Mouse (Mus musculus) kidney, embryonic 16.5 days (tissue): Measurements from ENCODE around the gene Rer1. TPM values are rescaled to one million over a fixed set of nuclear protein-coding genes. Genes with fewer than 3 reads are reported as not detected.
A peak's percentile ranks its signal among the peaks of the same experiment; 100 is the strongest.

Source experiments
- ATAC-seq: fragments of 200-750 bp; cut with Nextera tagmentation; 2 replicates; pipeline ENCODE4 v1.8.0; 2017; ENCODE audit warnings: moderate TSS enrichment; ENCODE audit not compliant: low FRiP score, low TSS enrichment
- H3K27ac ChIP-seq: fragments of 300-500 bp; sonication (generic); 2 replicates; pipeline ENCODE4 v1.5.1; 2014; ENCODE audit warnings: low read length
- H3K27me3 ChIP-seq: fragments of 300-500 bp; sonication (generic); 2 replicates; pipeline ENCODE4 v1.6.1; 2014; ENCODE audit warnings: low read length, control low read depth, mixed read lengths; ENCODE audit not compliant: insufficient read depth
- H3K36me3 ChIP-seq: fragments of 300-500 bp; sonication (generic); 2 replicates; pipeline ENCODE4 v1.6.1; 2014; ENCODE audit warnings: low read length, control low read depth, mixed read lengths; ENCODE audit not compliant: insufficient read depth
- H3K4me1 ChIP-seq: fragments of 300-500 bp; sonication (generic); 2 replicates; pipeline ENCODE4 v1.6.1; 2014; ENCODE audit warnings: low read length, control low read depth, mixed read lengths; ENCODE audit not compliant: insufficient read depth
- H3K4me2 ChIP-seq: fragments of 300-500 bp; sonication (generic); replicated peaks from 2 replicates; pipeline ENCODE4 v1.6.1; 2014; ENCODE audit warnings: low read depth, low read length
- H3K4me3 ChIP-seq: fragments of 300-500 bp; sonication (generic); 2 replicates; pipeline ENCODE4 v1.5.1; 2014; ENCODE audit warnings: mild to moderate bottlenecking, low read length
- H3K9ac ChIP-seq: fragments of 300-500 bp; sonication (generic); replicated peaks from 2 replicates; pipeline ENCODE4 v1.6.1; 2014; ENCODE audit warnings: low read length
- H3K9me3 ChIP-seq: fragments of 300-500 bp; sonication (generic); 2 replicates; pipeline ENCODE4 v1.6.1; 2016; ENCODE audit warnings: low read length, control low read depth
- WGBS: fragments of 180-500 bp; shearing (Covaris S2); extraction: QIAGEN DNeasy Blood & Tissue Kit; methylation state at CpG from one replicate; pipeline ENCODE4 v1.1.7; 2014; 5-methylcytosine and 5-hydroxymethylcytosine counted together
- polyA plus RNA-seq: library from polyadenylated mRNA; unstranded; fragments of >200 nt; fragmentation: Nextera tagmentation; extraction: Ambion mirVana; gene quantifications from 2 replicates; pipeline ENCODE4 v1.2.1, GENCODE M21; 2015

Rer1 gene
- polyA plus RNA-seq, result 158 and 162 TPM in 2 replicates

DNA sequence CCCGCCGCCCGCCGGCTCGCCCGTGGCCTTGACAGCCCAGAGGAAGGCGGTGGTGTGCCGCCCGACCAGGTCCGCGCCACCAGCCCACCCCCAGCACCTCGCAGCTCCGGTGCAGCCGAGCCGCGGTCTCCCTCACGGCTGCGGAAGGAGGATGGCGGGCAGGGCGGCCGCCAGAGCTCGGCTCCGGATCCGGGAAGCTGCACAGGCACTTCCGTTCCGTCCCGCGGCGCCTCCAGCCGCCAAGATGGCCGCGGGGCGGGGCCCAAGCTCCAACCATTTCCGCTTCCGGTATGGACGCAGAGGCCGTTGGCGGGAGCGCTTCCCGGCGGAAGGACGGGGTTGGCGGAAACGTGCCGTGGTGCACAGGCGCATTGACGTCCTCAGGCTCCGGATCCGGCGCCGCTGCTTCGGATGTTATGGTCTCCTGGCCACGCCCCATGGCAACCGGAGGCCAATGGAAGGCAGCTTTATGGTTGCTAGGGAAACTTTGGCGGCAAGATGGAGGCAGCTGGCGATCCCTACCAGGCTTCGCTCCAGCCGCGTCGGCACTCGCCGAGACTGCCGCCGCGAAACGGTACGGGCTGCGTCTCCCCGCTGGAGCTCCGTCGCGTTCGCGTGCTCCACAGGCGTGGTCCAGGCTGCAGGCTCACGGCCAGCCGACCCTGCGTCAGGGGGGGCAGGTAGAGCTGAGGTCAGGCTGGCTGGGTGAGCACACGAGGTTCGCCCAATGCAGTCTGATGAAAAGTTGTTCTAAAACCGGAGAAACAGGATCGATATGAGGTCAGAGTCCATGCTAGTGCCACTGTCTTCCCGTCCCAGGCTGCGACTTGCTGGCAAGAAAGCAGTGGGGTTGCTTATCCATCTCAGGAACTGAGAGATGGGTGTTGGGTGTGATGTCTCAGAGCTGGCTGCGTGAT lies at the start of gene Rer1, which contains the start of gene Morn1:
Gene Rer1, minus strand, starts transcription at position 275 of the 917 bp plus-strand sequence.
Gene Morn1, plus strand, starts transcription at position 470 of the 917 bp plus-strand sequence.
- Histone ChIP-seq H3K4me1 (peaks cover 28% of the 10 kb centered on the region), H3K4me2 (peak within 1 kb of the TSS; percentile 91), H3K9ac (peak within 1 kb of the TSS; percentile 89), H3K27ac (peak within 1 kb of the TSS; percentile 91), H3K4me3 (peak within 1 kb of the TSS; percentile 76), H3K36me3 (peaks cover 14% of the 10 kb centered on the region), H3K9me3 (no peaks in the 10 kb centered on the region), H3K27me3 (no peaks in the 10 kb centered on the region)
- peak; percentile 98 for ATAC-seq
- under 1% methylated on average over 73 of the region's 85 CpGs for WGBS

DNA sequence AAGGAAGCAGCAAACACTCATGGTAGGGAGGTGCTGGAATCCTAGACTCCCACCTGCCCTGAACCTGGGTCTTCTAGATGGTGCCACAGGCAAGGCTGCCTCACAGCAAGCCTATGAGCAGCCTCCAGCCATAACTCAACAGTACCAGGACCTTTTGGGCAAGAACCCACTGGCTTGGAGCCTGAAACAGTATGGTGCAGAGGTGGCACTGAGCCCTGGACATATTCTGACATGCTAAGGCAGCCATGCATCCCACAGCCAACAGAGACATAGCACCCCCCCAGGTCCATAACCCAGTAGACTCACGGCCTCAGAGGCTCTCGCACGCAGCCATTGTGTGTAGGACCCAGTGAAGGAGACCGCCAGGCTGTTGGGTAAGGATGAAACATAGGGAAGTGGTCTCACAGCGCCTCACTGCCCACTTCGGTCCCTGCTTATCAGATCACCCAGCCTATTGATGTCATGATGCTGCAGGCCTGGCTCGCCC lies 48.5 kb upstream of the Rer1 start:
- no peak for ATAC-seq
- Histone ChIP-seq H3K4me3 (no peak overlapping the region), H3K36me3 (no peaks in the 10 kb centered on the region), H3K4me2 (no peak overlapping the region), H3K9ac (no peak overlapping the region), H3K9me3 (no peaks in the 10 kb centered on the region), H3K27ac (peak overlapping the region; percentile 59; the same call in 1 of the 2 replicates), H3K4me1 (peaks cover 44% of the 10 kb centered on the region), H3K27me3 (no peaks in the 10 kb centered on the region)
- 88% methylated on average over 7 of the region's 7 CpGs for WGBS

DNA sequence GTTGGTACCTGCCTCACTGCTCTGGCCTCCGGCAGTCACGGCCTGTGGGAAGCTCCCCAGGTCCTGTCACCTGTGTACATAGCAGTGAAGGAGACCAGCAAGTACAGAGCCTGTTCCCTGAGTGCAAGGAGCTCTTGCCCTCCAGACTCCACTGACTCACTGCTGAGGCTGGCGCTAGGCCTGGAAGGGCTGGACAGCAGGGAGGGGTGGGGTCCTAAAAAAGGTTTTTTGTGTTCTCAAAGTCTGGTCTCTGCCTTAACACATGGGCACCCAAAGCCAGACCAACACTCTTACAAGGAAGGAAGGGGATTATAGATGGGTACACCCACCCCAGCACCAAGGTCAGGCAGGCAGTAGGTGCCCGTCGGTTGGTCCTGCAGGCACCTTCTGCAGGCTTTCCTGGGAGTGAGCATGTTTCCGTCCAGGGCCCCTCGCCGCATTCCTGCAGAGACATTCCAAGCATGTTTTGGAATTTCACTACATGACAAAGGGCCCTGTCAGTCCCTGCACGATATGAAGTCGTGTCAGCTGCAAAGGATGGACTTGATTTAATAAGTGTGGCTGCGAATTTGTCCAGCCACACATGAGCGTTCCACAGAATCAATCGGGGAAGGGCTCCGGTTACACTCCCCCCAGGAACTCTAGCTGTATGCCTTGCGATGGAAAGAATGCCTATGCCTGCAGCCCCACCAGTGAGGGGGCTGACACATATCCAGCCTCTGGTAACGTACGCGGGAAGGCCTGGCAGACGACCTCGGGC lies 47.7 kb upstream of the Rer1 start:
- ATAC-seq, result 0 out of 2 replicates have a peak, but pooled peaks have one; percentile 21
- Histone ChIP-seq H3K36me3 (no peaks in the 10 kb centered on the region), H3K4me2 (no peak overlapping the region), H3K4me1 (peaks cover 46% of the 10 kb centered on the region), H3K9me3 (no peaks in the 10 kb centered on the region), H3K4me3 (no peak overlapping the region), H3K9ac (no peak overlapping the region), H3K27me3 (no peaks in the 10 kb centered on the region), H3K27ac (peak overlapping the region; percentile 59)
- 31% methylated on average over 20 of the region's 20 CpGs for WGBS

DNA sequence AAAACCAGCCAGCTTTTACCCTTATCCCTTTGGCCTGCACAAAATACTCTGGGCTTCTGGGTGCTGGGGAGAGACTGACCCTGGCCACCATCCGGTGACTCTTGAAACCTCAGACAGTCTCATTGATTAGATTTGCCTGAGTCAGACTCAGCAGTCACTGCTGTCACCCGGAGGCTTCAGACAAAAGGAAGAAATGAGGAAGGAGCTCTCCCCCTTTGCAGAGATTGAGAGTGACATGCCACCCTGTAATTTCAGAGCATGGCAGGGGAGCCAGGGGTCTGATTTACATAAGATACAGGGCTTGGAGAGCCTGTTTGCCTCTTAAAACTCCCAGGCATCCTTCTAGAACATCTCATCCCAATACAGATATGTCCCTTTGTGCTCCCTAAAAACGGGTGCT lies 47.0 kb upstream of the Rer1 start:
- no peak overlapping the region for H3K4me2 ChIP-seq

DNA sequence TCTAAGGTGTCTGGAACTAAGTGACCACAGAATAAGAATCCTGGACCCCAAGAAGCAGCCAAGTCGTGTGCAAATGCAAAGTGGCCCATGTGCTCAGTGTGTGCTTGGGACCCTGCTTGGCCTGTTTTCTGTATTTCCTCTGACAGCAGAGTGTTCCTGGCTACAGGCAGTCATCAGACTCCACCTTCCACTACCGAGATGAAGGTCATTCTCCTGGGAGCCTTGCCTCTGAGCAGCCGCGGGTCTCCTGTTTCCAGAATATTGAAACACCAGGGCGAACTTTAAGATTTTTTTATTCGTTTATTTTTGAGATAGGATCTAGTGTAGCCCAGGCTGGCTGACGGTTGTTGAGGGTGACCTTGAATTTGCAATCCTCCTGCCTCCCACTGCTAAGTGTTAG lies 44.4 kb upstream of the Rer1 start:
- H3K9me3 ChIP-seq, result no peaks in the 10 kb centered on the region
- no peak overlapping the region for H3K4me3 ChIP-seq
- H3K27me3 ChIP-seq, result no peaks in the 10 kb centered on the region
- 0 out of 2 replicates have a peak overlapping the region, but pooled peaks have one; percentile 33 for H3K9ac ChIP-seq
- WGBS, result 68% methylated on average over 7 of the region's 7 CpGs
- no peak for ATAC-seq
- H3K36me3 ChIP-seq, result no peaks in the 10 kb centered on the region
- peak overlapping the region; percentile 37; the same call in 1 of the 2 replicates for H3K27ac ChIP-seq
- H3K4me2 ChIP-seq, result no peak overlapping the region
- peaks cover 40% of the 10 kb centered on the region for H3K4me1 ChIP-seq

More for the DNA sequence above, 47.0 kb upstream of the Rer1 start:
- H3K9me3 ChIP-seq, result no peaks in the 10 kb centered on the region
- no peak for ATAC-seq
- no peaks in the 10 kb centered on the region for H3K27me3 ChIP-seq
- no peak overlapping the region for H3K4me3 ChIP-seq
- peaks cover 44% of the 10 kb centered on the region for H3K4me1 ChIP-seq
- H3K27ac ChIP-seq, result peak overlapping the region; percentile 59
- WGBS, result 70% methylated on average over 3 of the region's 3 CpGs
- H3K9ac ChIP-seq, result no peak overlapping the region
- H3K36me3 ChIP-seq, result no peaks in the 10 kb centered on the region

DNA sequence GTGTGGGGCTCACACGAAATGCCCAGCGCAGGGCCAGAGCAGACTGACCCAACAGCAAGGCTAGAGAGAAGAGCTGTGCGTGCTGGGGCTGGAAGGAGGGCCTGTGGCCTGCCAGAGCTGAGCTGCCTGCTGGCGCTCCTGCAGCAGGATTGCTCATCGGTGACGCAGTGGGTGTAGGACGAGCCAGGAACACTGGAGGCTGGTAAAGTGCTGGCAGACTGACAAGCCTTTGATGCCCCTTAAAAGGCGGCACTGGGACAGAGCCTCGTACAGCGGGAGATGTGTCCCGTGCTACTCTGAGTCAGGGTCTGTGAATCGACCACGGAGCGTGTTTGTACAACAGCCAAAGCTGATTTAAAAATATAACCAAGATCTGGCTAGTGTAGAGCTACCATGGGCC lies 43.8 kb upstream of the Rer1 start:
- no peak for ATAC-seq
- WGBS, result 75% methylated on average over 14 of the region's 14 CpGs
- no peaks in the 10 kb centered on the region for H3K9me3 ChIP-seq

DNA sequence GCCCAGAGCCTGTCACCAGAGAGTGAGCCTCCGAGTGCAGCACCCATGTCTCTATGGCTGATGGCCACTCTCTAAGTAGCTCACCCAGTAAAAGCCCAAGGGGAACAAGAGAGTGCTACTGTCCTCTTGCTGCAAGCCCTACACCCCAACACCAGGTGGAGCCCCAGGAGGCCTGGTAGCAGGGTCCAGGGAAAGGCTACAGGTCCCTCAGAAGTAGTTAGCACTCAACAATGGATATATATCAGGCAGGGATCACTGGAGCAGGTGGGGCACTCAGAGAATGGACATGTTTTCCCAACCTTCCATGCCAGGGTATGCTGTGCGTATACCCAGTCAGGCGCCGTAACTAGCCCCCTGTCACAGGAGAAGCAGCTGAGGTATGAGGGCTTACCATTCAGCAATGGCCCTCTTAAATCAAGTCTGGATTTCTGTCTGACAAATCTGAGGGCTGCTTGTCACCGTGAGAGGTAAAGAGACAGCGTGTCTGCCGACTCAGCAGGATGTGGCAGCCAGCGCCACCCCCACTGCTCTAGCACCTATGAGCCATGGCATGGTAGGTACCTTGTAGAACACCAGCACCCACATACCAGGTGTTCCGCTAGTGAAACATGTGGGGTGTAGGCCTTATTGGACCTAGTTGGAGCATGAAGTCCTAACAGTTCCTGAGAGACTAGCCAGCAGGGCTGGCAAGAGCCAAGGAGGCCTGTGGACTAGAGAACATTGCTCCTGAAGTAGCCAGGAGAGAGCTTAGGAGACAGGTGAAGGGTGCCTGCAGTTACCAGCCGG lies 43.1 kb upstream of the Rer1 start:
- no peak overlapping the region for H3K27ac ChIP-seq
- no peaks in the 10 kb centered on the region for H3K27me3 ChIP-seq
- H3K4me3 ChIP-seq, result no peak overlapping the region
- H3K4me2 ChIP-seq, result no peak overlapping the region
- WGBS, result 91% methylated on average over 10 of the region's 10 CpGs
- H3K4me1 ChIP-seq, result peaks cover 31% of the 10 kb centered on the region
- H3K9ac ChIP-seq, result 0 out of 2 replicates have a peak overlapping the region, but pooled peaks have one; percentile 24
- H3K9me3 ChIP-seq, result no peaks in the 10 kb centered on the region
- H3K36me3 ChIP-seq, result no peaks in the 10 kb centered on the region
- ATAC-seq, result no peak

More for the DNA sequence above, 43.8 kb upstream of the Rer1 start:
- Histone ChIP-seq H3K27me3 (no peaks in the 10 kb centered on the region), H3K36me3 (no peaks in the 10 kb centered on the region), H3K4me3 (no peak overlapping the region), H3K27ac (peak overlapping the region; percentile 37; the same call in 1 of the 2 replicates), H3K4me1 (peaks cover 35% of the 10 kb centered on the region), H3K4me2 (no peak overlapping the region), H3K9ac (0 out of 2 replicates have a peak overlapping the region, but pooled peaks have one; percentile 24)

DNA sequence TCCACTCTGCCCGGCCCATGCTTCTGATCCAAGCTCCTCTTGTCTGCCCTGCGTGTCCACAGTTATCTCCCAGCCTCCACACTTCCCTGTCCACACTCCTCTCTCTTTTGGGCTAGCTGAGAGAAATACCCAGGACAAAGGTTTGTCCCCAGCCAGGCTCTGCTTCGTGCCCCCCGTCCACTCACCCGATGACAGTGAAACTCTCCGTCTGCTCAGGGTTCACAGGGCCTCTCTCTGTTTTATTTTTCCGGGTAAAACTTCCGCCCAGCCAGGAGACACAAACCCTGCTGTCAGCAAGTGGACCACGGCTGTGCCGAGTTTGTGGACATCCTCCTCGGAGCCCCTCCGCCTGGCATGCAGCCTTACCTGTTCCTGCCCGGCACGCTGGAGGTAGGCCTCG lies 42.2 kb upstream of the Rer1 start:
- WGBS, result 86% methylated on average over 15 of the region's 15 CpGs
- Histone ChIP-seq H3K9ac (no peak overlapping the region), H3K4me2 (no peak overlapping the region), H3K4me1 (peaks cover 26% of the 10 kb centered on the region), H3K27ac (no peak overlapping the region), H3K4me3 (no peak overlapping the region), H3K9me3 (peaks cover 2% of the 10 kb centered on the region; the same call in 1 of the 2 replicates), H3K36me3 (no peaks in the 10 kb centered on the region), H3K27me3 (no peaks in the 10 kb centered on the region)
- ATAC-seq, result no peak
